Mouse (Mus musculus) megakaryocyte, embryonic 14.5 days (primary cell): ENCODE results near the gene Lemd2.

Source experiments
- FLI1 ChIP-seq: IDR thresholded peaks from 2 replicates; pipeline ENCODE4 v1.6.1; 2012; ENCODE audit warnings: low read length, inconsistent platforms, mixed read lengths
- GATA1 ChIP-seq: IDR thresholded peaks from 3 replicates; pipeline ENCODE4 v1.6.1; 2012; ENCODE audit warnings: mixed read lengths, low read length, inconsistent platforms, borderline replicate concordance

DNA sequence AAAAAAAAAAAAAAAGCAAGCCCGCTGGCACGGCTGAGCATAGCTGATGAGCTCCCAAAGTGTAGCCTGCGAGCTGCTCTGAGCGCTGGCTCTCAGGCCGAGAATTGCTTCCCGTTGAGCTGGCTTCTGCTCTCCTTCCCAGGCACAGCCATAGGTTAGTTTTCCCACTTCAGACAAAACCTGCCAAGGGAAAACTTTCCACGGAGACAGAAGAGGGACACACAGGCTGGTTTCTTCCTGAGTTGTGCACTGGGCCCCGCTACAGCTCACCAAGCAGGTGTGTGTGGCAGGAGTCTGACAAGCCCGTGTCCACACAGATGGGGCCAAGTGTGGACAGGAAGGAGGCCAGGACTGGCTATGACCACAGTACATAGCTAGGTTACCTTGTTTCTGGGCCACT is 15.4 kb downstream of the Lemd2 start:
- TF ChIP-seq FLI1 (no peak), GATA1 (no peak)
